Mouse (Mus musculus) 3134 (cell line): Measurements from ENCODE around the gene Snrnp70.
"Not testable (repeated sequence)": the region's sequence is repeated elsewhere in the genome, so short reads cannot be mapped to it uniquely, and the experiment has no call there.

Source experiments
- DNase-seq: peaks from one replicate; pipeline ENCODE4 v3.0.0-alpha.2; 2011; ENCODE audit warnings: low spot score; ENCODE audit not compliant: insufficient read length; ENCODE audit errors: extremely low read depth

The Snrnp70 gene

DNA sequence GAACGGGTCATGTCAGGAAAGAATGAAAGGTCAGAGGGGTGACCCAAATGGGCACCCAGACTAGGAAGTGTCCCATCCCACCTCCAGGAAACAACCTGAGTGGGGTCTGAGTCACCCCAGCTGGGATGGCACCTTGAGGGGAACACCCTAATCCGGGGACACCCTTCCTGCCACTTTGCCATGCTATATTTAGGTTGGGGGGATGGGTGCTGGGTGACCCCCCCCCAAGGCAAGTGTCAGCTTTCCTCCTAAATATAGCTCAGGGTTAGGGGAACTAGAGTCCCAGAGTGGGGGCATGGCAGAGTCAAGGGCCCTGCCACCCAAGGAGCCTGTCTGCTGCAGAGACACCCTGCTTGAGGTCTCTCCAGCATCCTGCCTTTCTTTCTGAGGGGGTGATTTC, 16.9 kb upstream of the Snrnp70 start:
- no peak for DNase-seq

DNA sequence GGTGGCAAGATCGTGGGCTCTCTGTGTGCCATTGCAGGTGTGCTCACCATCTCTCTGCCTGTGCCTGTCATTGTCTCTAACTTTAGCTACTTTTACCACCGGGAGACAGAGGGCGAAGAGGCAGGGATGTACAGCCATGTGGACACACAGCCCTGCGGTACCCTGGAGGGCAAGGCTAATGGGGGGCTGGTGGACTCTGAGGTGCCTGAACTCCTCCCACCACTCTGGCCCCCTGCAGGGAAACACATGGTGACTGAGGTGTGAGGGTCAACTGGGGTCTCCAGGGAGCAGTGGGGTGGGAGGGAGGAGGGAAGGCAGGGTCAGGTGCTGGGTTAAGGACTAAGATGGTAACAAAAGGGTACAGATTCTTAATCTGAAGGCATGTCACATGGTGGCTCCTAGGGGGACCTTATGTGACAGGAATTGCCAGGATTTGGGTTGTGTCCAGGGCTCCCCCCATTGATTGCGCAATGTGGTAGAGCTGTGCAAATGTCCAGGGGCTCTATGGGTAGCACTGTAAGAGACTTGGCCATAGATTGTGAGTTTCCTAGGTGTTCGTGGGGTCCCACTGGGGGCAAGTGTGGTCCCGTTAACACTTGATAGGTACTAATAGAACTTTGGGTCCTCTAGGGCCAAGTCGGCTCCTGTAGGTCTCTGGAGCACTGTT, 14.1 kb upstream of the Snrnp70 start:
- no peak for DNase-seq

DNA sequence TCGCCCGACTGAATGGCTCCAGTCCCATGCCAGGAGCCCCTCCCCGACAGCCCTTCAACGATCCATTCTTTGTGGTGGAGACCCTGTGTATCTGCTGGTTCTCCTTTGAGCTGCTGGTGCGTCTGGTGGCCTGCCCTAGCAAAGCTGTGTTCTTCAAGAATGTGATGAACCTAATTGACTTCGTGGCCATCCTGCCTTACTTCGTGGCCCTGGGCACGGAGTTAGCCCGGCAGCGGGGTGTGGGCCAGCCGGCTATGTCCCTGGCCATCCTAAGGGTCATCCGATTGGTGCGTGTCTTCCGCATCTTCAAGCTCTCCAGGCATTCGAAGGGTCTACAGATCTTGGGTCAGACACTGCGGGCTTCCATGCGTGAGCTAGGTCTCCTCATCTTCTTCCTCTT, 13.4 kb upstream of the Snrnp70 start:
- DNase-seq: no peak

DNA sequence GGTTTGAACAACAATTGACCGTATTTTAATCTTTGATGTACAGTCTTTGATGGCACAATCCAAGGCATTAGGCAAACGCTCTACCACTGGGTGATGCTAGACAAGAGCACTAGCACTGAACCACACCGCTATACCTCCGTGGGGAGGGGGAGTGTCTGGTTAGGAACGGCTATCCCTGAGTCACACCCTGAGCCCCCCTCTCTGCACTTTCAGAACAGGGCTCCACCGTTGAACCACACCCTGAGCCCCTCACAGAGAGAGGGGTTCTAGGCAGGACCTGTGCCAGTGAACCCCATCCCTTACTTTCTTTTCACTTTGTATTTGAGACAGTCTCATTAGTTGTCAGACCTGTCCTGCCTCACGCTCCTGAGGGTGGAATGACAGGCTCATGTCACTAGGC, 12.8 kb upstream of the Snrnp70 start:
- DNase-seq: no peak

DNA sequence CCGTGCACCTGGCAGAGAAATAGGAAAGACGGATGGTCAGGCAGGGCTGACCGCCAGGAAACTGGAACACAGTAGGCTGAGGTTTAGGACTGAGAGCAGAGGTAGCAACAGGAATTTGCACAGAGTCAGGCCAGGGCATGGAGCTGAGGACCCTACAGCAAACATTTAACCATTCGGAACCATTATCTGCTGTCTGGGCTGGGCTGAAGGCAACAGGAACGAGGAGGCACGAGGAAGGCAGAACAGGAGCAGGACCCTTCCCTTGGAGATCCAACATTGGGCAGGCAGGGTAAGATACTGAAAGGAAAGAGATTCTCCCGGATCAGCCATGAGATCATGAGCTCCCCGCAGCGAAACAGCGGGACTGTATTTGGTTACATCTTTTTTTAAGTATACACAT, 12.3 kb upstream of the Snrnp70 start:
- no peak for DNase-seq

DNA sequence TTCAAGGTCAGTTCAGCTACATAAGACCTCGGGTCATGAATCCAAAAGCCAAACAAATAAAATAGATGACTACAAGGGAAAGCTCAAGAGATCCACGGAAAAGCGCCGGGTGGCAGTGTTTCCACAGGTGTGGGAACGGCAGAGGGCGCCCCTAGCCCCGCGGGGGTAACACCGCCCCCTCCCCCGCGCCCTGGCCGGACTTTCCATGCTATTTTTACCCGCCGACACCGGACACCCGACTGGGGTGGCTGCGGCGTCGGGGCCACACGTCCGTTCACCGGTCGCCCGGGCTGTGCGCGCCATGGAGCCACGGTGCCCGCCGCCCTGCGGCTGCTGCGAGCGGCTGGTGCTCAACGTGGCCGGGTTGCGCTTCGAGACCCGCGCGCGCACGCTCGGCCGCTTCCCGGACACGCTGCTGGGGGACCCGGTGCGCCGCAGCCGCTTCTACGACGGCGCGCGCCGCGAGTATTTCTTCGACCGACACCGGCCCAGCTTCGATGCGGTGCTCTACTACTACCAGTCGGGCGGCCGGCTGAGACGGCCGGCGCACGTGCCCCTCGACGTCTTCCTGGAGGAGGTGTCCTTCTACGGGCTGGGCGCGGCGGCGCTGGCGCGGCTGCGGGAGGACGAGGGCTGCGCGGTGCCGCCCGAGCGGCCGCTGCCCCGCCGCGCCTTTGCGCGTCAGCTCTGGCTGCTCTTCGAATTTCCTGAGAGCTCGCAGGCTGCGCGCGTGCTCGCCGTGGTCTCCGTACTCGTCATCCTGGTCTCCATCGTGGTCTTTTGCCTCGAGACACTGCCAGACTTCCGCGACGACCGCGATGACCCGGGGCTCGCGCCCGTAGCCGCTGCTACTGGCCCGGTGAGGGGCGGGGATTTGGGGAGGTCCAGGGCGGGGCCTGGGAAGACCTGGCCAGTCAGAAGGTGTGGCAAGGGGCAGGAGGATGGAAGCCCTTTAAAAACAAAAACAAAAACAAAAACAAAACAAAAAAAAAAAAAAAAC, 10.9 kb upstream of the Snrnp70 start:
- DNase-seq: no peak

GRCm38 (mm10) chr7:45405091-45406075, 9.8 kb upstream of the Snrnp70 start, which contains the start of gene Kcna7:
Gene Kcna7 (plus strand): TSS chr7:45405653.
- peak; percentile 65 for DNase-seq

DNA sequence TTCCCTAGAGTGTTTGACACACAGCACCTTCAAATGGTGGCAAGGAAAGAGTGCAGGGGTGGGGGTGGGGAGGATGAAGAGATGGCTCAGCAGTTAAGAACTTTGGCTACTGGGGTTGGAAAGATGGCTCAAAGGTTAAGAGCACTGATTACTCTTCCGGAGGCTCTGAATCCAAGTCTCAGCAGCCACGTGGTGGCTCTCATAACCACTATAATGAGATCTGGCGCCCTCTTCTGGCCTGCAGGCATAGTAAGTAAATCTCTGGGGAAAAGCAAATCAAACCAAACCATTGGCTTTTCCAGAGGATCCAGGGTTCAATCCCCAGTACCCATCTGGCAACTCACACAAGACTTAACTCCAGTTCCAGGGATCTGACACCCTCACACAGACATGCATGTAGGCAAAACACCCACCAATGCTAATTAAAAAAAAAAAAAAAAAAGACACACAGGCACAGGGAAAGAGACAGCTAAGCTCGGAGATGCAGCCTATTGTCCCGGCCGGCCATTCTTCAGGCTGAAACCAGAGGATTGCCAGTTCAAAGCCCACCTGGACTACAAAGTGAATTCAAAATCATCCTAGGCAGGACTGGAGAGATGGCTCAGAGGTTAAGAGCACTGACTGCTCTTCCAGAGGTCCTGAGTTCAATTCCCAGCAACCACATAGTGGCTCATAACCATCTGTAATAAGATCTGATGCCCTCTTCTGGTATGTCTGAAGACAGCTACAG, 8.2 kb upstream of the Snrnp70 start:
- no peak for DNase-seq

DNA sequence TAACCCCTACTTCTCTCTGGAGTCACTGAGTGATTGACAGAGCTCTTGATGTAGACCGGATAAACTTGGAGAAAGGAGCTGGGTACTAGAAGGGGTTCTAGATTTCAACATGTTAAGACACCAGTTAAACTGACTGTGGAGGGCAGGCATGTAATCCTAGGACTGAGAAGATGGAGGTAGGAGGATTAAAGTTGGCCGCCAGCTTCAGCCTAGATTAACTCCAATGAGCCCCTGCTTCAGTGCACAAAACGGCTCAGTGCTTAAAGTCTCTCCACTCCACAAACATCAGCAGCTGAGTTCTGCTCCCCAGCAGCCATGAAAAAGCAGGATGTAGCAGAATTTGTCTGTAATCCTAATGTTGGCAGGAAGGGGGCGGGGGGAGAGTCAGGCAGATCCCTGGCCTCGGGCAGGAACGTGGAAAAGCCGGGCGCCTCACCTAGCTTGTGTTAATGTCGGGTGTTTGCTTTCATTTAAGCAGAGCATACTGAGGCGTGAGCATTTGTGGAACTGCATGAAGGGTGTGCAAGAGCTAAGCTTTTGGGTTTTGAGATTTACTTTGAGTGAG, 6.1 kb upstream of the Snrnp70 start:
- DNase-seq: no peak

DNA sequence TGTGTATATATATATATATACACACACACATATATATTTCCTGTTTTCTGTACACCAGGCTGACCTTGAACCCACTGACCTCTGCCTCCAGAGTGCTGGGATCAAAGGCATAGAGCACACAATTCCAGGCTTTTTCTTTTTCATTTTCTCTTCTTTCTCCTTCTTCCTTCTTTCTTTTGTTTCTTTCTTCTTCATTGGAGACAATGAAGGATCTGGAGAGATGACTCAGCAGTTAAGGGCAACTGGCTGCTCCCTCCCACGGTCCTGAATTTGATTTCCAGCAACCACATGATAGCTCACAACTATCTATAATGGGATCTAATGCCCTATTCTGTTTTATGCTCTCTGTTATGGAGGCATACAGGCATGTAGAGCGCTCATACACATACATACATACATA, 1.2 kb upstream of the Snrnp70 start:
- DNase-seq: no peak

DNA sequence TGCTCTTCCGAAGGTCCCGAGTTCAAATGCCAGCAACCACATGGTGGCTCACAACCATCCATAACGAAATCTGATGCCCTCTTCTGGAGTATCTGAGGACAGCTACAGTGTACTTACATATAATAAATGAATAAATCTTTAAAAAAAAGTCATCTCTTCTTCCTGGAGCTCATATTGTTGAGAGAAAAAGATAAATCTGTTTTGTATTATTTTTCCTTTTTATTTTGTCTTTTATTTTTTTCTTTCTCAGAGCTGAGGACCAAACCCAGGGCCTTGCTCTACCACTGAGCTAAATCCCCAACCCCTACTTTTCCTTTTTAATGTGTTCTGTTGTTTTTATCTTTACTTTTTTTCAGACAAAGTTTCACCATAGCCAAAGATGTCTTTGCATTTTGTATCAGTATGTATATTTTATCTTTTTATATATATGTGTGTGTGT, 814 bp upstream of the Snrnp70 start:
- not testable (repeated sequence) for DNase-seq

GRCm38 (mm10) chr7:45395129-45395541, 407 bp downstream of the Snrnp70 start:
- no peak for DNase-seq

DNA sequence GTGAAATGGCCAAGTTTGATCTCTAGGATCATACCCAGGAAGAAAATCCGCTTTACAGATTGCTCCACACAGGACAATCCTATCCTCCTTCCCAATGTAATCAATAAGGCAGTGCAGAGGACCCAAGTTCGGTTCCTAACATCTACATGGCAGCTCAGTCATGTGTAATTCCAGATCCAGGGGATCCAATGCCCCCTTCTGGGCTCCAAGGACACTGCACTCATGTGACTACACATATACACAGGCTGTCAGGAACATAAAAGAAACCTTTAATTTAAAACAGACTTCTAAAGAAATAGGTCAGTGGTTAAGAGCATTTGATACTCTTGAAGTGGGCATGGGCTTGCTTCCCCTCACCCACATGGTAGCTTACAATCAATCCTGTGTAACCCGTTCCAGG, 9.5 kb downstream of the Snrnp70 start:
- DNase-seq: no peak

- DNase-seq: no peak
Measured at GRCm38 (mm10) chr7:45376057-45376456, 19.5 kb downstream of the Snrnp70 start.

GRCm38 (mm10) chr7:45374620-45375019, 20.9 kb downstream of the Snrnp70 start:
- no peak for DNase-seq

- no peak for DNase-seq
Measured at GRCm38 (mm10) chr7:45372371-45372770, 23.2 kb downstream of the Snrnp70 start.

DNA sequence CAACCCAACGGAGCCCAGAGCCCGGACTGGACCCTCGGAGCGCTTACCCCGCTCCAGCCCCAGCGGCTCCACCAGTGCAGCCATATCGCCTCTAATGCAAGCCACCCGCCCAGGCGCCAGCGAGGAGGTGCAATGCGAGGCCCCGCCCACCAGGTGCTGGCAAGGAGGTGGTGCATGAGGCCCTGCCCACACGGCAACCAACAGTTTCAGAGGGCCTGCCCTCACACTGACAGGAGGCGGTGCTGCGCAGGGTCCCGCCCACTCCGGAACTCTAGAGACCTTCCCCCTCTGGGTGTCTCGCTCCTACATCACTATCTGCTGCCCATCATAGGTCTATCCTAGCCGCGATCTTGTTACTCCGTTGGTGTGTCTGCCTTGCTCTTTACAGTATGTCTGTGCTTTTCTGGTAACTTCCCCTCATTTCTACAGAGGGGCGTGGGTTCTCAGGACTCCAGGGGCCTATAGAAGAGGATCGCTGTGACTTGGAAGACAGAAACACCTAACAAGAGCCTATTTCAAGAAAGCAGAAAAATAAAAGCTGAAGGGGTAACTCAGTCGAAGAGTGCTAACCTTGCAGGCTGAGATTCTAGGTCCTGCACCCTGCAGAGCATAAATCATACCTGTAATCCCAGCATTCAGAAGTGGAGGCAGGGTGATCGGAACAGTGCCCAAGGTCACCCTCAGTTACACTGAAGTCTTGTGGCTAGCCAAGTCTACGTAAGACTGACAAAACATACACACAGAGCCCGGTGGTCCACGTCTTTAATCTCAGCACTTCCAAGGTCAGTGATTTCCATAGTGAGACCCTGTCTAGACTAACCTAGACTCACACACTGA, 24.8 kb downstream of the Snrnp70 start, which contains the start of gene Lin7b:
Lin7b (minus strand) TSS at position 109 of the 837 bp plus-strand sequence.
- peak; percentile 37 for DNase-seq

DNA sequence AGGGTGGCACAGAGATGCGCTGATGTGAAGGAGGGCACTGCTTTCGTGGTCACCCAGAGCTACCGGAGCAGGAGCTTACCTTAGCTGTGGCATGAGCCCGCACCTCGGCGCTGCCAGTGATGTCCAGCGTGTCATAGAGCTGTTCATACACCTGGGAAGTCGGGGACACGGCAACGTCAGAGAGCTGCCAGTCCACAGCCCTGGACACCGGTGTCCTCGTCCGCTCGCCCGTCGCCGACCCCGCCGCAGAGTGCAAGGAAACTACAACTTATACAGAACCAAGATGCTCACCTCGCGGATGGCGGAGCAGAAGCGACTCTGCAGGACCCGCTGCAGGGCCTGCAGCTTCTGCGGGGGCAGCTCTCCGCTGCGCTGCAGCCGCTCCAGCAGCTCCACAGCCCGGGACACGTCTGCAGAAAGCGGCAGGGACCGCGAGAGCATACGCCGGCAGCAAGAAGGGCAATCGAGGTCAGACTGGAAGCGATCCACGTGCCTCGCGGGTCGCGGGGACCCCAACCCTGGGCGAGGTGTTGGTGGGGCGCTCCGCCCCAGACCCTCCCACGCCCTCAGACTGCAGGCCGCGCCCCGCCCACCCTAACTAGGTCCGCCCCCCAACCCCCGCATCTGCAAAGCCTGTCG, 25.6 kb downstream of the Snrnp70 start:
- peak; percentile 28 for DNase-seq
